Mouse (Mus musculus) forebrain, embryonic 16.5 days (tissue): ENCODE results near the gene Mapkap1. TPM values are rescaled to one million over a fixed set of nuclear protein-coding genes. Genes with fewer than 3 reads are reported as not detected.
A peak's percentile ranks its signal among the peaks of the same experiment; 100 is the strongest.

Experiments
- ATAC-seq: fragments of 200-750 bp; cut with Nextera tagmentation; 2 replicates; pipeline ENCODE4 v1.8.0; 2017; ENCODE audit warnings: mild to moderate bottlenecking, moderate library complexity
- H3K27ac ChIP-seq: fragments of 300-500 bp; sonication (generic); 2 replicates; pipeline ENCODE4 v1.5.1; 2014; ENCODE audit warnings: low read length, control low read depth
- H3K27me3 ChIP-seq: fragments of 300-500 bp; sonication (generic); replicated peaks from 2 replicates; pipeline ENCODE4 v1.6.1; 2014; ENCODE audit warnings: low read length; ENCODE audit not compliant: control insufficient read depth, insufficient read depth
- H3K36me3 ChIP-seq: fragments of 300-500 bp; sonication (generic); 2 replicates; pipeline ENCODE4 v1.6.1; 2014; ENCODE audit not compliant: control insufficient read depth, insufficient read depth
- H3K4me1 ChIP-seq: fragments of 300-500 bp; sonication (generic); replicated peaks from 2 replicates; pipeline ENCODE4 v1.6.1; 2014; ENCODE audit warnings: low read length; ENCODE audit not compliant: control insufficient read depth, insufficient read depth
- H3K4me2 ChIP-seq: fragments of 300-500 bp; sonication (generic); 2 replicates; pipeline ENCODE4 v1.6.1; 2014; ENCODE audit warnings: mild to moderate bottlenecking, low read length, control low read depth
- H3K4me3 ChIP-seq: fragments of 300-500 bp; sonication (generic); replicated peaks from 2 replicates; pipeline ENCODE4 v1.5.1; 2014; ENCODE audit warnings: mild to moderate bottlenecking, low read length, control low read depth
- H3K9ac ChIP-seq: fragments of 300-500 bp; sonication (generic); replicated peaks from 2 replicates; pipeline ENCODE4 v1.6.1; 2014; ENCODE audit warnings: low read depth, low read length, control low read depth
- H3K9me3 ChIP-seq: fragments of 300-500 bp; sonication (generic); 2 replicates; pipeline ENCODE4 v1.6.1; 2016; ENCODE audit warnings: low read length; ENCODE audit not compliant: control insufficient read depth
- WGBS: fragments of 180-500 bp; shearing (Covaris S2); extraction: QIAGEN DNeasy Blood & Tissue Kit; methylation state at CpG from one replicate; pipeline ENCODE4 v1.1.7; 2014; 5-methylcytosine and 5-hydroxymethylcytosine counted together
- polyA plus RNA-seq: library from polyadenylated mRNA; unstranded; fragments of >200 nt; fragmentation: Nextera tagmentation; extraction: Ambion mirVana; gene quantifications from 2 replicates; pipeline ENCODE4 v1.2.1, GENCODE M21; 2015

Gene Mapkap1
- polyA plus RNA-seq, 1 experiment from 2014 or later: 100 TPM

DNA sequence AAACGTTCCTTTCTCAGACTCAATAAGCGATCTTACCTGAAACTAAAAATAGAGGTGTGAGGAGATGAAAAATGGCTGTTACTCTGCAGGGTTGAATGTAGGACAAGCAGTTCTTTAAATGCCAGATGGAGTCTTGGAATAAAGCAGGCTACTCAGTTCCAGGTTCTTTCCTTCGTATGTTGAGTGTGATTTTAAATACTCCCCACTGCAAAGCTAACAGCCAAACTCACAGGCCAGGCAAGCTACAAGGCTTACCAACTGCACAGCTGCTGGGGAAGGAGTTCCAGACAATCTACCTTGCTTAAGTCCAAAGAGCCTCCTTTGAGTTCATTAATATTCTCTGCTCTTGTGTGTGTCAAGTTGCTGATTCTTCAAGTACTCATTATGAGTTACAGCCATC, 32.7 kb upstream of the Mapkap1 start:
- H3K4me2 ChIP-seq: no peak overlapping the region
- no peaks in the 10 kb centered on the region for H3K9me3 ChIP-seq
- H3K9ac ChIP-seq: no peak overlapping the region
- no peaks in the 10 kb centered on the region; the same call in 1 of the 2 replicates for H3K27me3 ChIP-seq
- no peak for ATAC-seq
- no peak overlapping the region for H3K4me3 ChIP-seq
- H3K27ac ChIP-seq: no peak overlapping the region
- H3K36me3 ChIP-seq: no peaks in the 10 kb centered on the region
- peaks cover 15% of the 10 kb centered on the region for H3K4me1 ChIP-seq
- WGBS: 33% methylated on average over 3 of the region's 3 CpGs

DNA sequence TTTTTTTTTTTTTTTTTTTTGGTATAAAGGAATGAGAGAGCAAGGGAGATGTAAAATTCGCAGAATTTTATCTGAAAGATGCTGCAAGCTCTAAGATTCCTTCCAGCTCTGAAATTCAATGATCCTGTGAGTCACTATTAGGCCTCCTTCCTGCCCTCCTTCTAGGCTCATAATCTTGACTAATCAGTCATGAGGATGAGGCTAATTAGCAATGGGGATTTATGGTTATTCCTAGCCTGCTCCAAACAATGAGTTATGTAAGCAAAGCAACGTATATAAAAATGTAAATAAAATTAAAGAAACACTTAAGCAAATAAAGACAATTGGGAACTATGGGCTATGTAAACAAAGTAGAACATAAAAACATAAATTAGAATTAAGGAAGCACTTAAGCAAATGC, 32.2 kb upstream of the Mapkap1 start:
- Histone ChIP-seq H3K4me3 (no peak overlapping the region), H3K36me3 (no peaks in the 10 kb centered on the region), H3K4me2 (no peak overlapping the region), H3K4me1 (peaks cover 15% of the 10 kb centered on the region), H3K9ac (no peak overlapping the region), H3K27me3 (no peaks in the 10 kb centered on the region), H3K27ac (no peak overlapping the region), H3K9me3 (no peaks in the 10 kb centered on the region)
- no peak for ATAC-seq
- WGBS: 61% methylated on average over 2 of the region's 2 CpGs

DNA sequence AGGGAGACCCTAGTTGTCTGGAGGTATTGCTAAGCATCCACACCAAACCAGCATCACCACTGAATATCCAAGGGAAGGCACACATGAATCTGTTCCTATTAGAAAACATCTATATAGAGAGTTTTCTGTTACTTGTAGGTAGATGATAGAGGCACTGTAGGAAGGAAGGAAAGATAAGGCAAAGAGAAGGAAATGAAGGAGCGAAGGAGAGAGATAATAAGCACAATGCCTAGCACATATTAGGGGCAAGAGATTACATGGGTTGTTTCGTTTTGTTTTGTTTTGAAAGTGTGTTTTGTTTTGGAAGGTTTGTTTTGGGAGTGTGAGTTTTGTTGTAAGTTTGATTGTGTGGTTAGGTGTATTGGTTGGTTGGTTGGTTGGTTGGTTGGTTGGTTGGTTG, 27.6 kb upstream of the Mapkap1 start:
- no peak for ATAC-seq
- no peak overlapping the region for H3K4me2 ChIP-seq
- no peak overlapping the region for H3K9ac ChIP-seq
- H3K36me3 ChIP-seq: no peaks in the 10 kb centered on the region
- no peak overlapping the region for H3K4me3 ChIP-seq
- no peaks in the 10 kb centered on the region for H3K27me3 ChIP-seq
- WGBS: 91% methylated on average over 2 of the region's 2 CpGs
- H3K4me1 ChIP-seq: peaks cover under 1% of the 10 kb centered on the region; the same call in 1 of the 2 replicates
- H3K27ac ChIP-seq: no peak overlapping the region
- no peaks in the 10 kb centered on the region for H3K9me3 ChIP-seq

DNA sequence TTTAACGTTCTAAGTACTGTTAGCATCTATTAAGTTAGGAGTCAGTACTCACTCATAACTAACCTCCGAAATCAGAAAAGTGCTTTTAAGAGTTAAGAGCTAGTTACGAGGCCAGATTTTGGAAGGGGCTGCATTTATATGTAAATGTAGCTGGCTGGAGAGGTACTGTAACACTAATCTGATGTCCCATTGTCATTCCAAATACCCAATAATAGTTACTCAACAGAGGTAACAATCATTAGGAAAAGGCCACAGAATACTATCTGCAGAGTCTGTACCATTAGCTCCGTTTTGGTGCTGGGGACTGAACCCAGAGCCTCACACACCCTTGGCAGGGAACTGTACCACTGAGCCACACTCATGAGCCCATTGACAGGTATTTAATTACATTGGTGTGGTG, 7.0 kb upstream of the Mapkap1 start:
- Histone ChIP-seq H3K9me3 (no peaks in the 10 kb centered on the region), H3K36me3 (no peaks in the 10 kb centered on the region), H3K27me3 (no peaks in the 10 kb centered on the region), H3K4me1 (no peaks in the 10 kb centered on the region), H3K4me2 (no peak overlapping the region), H3K4me3 (no peak overlapping the region), H3K27ac (no peak overlapping the region), H3K9ac (no peak overlapping the region)
- ATAC-seq: no peak
- 39% methylated on average over 4 of the region's 4 CpGs for WGBS

DNA sequence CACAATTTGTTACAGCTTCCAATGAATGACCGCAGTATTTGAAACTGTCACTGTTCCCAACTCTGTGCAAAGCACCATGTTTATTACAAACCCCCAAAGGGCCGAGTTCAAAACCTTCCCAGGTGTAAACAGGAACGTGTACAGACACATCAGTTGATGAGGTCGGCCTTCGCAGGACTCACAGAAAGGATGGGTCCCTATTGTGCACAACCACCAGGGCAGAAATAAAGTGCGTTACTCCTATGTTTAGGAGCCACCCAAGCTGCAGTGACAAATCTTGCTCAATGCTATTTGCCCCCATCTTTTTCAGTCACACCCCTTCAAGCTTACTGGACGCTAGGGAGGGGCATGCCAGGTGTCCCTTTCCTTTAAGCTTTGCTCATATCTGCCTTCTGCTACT, 1.0 kb downstream of the Mapkap1 start:
- Histone ChIP-seq H3K27me3 (no peaks in the 10 kb centered on the region), H3K4me1 (peaks cover 10% of the 10 kb centered on the region), H3K4me2 (peak overlapping the region; percentile 67), H3K4me3 (peak overlapping the region; percentile 78), H3K27ac (no peak overlapping the region), H3K9ac (no peak overlapping the region), H3K9me3 (no peaks in the 10 kb centered on the region), H3K36me3 (no peaks in the 10 kb centered on the region)
- 25% methylated on average over 7 of the region's 7 CpGs for WGBS
- no peak for ATAC-seq

DNA sequence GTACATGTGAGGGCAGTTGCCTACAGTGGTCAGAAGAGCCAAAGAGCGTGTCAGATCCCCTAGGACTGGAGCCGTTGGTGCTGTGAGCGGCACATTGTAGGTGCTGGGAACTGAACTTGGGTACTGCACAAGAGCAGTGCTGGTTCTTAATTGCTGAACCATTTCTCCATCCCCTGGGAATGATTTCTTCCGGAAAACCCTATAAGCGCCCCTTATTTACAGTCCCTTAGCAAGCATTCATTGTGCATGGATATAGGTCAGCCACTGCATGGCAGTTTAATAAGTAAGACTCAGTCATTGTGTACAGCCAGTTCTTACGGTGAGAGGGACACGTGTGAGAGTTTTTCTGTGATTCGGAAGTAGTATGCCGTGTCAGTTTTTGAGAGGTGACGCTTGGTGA, 1.8 kb downstream of the Mapkap1 start:
- no peaks in the 10 kb centered on the region for H3K36me3 ChIP-seq
- H3K4me3 ChIP-seq: no peak overlapping the region
- H3K27ac ChIP-seq: no peak overlapping the region
- H3K9ac ChIP-seq: no peak overlapping the region
- peaks cover 10% of the 10 kb centered on the region for H3K4me1 ChIP-seq
- no peak overlapping the region for H3K4me2 ChIP-seq
- 91% methylated on average over 10 of the region's 10 CpGs for WGBS
- H3K27me3 ChIP-seq: no peaks in the 10 kb centered on the region
- no peaks in the 10 kb centered on the region for H3K9me3 ChIP-seq
- no peak for ATAC-seq

DNA sequence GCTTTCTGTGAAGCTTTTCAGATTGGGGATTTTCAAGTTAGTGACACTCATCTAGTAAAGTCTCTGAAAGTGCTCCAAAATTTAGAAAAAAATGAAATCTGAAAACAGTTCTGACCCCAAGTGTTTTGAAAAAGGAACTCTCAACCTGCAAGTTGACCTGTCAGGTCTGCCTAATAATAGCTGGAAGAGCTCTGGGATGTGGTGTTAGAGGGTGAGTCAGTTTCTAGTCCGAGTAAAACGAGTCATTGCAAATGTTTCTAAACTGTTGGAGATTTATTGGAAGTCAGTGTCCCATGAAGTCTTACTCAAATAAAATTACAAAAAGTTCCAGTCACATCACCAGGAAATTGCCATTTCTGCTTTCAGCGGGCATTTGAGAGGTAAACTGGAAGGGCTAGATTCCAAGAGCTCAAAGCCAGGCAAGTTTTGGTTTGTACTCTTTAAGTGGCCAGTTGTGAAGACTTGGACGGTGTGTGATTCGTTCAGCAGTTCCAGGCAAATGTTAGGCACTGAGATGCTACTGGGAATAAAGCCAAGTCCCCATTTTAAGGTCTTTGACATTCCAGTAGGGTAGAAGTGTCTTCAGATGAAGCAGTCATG, 3.3 kb downstream of the Mapkap1 start:
- Histone ChIP-seq H3K4me2 (no peak overlapping the region), H3K36me3 (no peaks in the 10 kb centered on the region), H3K27ac (no peak overlapping the region), H3K4me1 (peaks cover 10% of the 10 kb centered on the region), H3K9ac (no peak overlapping the region), H3K27me3 (no peaks in the 10 kb centered on the region), H3K4me3 (no peak overlapping the region), H3K9me3 (no peaks in the 10 kb centered on the region)
- ATAC-seq: no peak
- 85% methylated on average over 5 of the region's 5 CpGs for WGBS

DNA sequence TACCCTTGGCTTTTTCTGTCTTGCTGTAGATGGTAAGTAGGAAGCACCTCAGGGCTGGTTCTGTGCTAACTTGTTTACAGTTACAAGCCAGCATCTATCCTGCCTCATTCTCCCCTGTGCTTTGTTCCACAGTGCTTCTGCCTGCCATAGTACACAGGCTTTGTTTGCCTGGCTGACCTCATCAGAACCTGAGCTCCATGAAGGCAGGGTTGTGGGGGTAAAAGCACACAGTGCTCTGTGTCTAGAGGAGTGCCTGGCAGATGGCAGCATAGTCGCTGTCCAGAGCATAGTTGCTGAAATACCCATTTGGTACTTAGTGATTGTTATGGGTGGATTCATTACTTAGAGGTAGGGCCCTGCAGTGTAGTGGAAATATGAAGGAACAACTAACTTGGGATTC, 13.7 kb downstream of the Mapkap1 start:
- ATAC-seq: no peak
- Histone ChIP-seq H3K36me3 (no peaks in the 10 kb centered on the region), H3K4me1 (0 out of 2 replicates have a peak, but pooled peaks cover 3% of the 10 kb centered on the region), H3K4me3 (no peak overlapping the region), H3K9ac (no peak overlapping the region), H3K4me2 (no peak overlapping the region), H3K27me3 (no peaks in the 10 kb centered on the region), H3K27ac (no peak overlapping the region), H3K9me3 (no peaks in the 10 kb centered on the region)
- WGBS: 67% methylated on average over 1 of the region's 1 CpGs

DNA sequence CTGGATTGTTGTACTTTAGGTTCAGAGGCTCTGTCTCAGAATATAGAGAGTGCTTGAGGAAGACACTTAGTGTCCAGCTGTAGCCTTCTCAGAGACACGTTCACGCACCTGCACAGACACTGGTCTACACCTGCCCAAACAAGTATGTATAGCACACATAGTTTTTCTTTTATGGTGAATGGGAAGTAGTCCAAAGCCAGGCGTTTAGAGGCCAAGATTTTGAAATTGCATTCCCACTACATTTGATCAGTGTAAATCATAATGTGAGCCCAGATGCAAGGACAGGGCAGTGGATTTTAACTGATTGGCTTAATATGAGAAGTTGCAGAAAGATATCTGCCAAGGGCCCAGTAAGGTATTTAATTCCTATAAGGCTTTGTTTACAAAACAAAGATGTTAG, 17.6 kb downstream of the Mapkap1 start:
- H3K4me3 ChIP-seq: no peak overlapping the region
- no peak overlapping the region for H3K4me2 ChIP-seq
- no peaks in the 10 kb centered on the region for H3K9me3 ChIP-seq
- H3K9ac ChIP-seq: no peak overlapping the region
- 94% methylated on average over 3 of the region's 3 CpGs for WGBS
- no peak for ATAC-seq
- no peak overlapping the region for H3K27ac ChIP-seq
- H3K4me1 ChIP-seq: 0 out of 2 replicates have a peak, but pooled peaks cover 3% of the 10 kb centered on the region
- no peaks in the 10 kb centered on the region for H3K27me3 ChIP-seq
- H3K36me3 ChIP-seq: no peaks in the 10 kb centered on the region
